Mouse (Mus musculus): Measurements from ENCODE around the gene Adh6b. TPM values are rescaled to one million over a fixed set of nuclear protein-coding genes. Genes with fewer than 3 reads are reported as not detected.

Gene Adh6b
- polyA plus RNA-seq, 1 experiment = 0.05 TPM

GRCm38 (mm10) chr3:138333910-138334309 is 7.7 kb upstream of the Adh6b start:
- Histone ChIP-seq H3K36me3 (ENCODE audit: control insufficient read depth, insufficient read depth, low read length) (no peaks in the 10 kb centered on the region), H3K4me1 (ENCODE audit: control insufficient read depth, insufficient read depth, low read length) (no peaks in the 10 kb centered on the region), H3K27ac (ENCODE audit: control insufficient read depth, insufficient read depth, low read depth, low read length) (no peak overlapping the region), H3K4me3 (ENCODE audit: control insufficient read depth, low read depth, low read length) (no peak overlapping the region), H3K27me3 (ENCODE audit: control insufficient read depth, insufficient read depth, low read length) (no peaks in the 10 kb centered on the region)
- TF ChIP-seq POLR2A (IDR thresholded peaks at IDR 0.05; ENCODE audit: control insufficient read depth, low read depth, low read length) (no peak), CTCF (IDR thresholded peaks at IDR 0.05; ENCODE audit: control insufficient read depth, insufficient read depth, insufficient replicate concordance, low read depth, low read length) (no peak)

- Histone ChIP-seq H3K27ac (ENCODE audit: control insufficient read depth, insufficient read depth, low read depth, low read length) (no peak overlapping the region), H3K27me3 (ENCODE audit: control insufficient read depth, insufficient read depth, low read length) (no peaks in the 10 kb centered on the region), H3K4me3 (ENCODE audit: control insufficient read depth, low read depth, low read length) (no peak overlapping the region), H3K4me1 (ENCODE audit: control insufficient read depth, insufficient read depth, low read length) (no peaks in the 10 kb centered on the region), H3K36me3 (ENCODE audit: control insufficient read depth, insufficient read depth, low read length) (no peaks in the 10 kb centered on the region)
- TF ChIP-seq CTCF (IDR thresholded peaks at IDR 0.05; ENCODE audit: control insufficient read depth, insufficient read depth, insufficient replicate concordance, low read depth, low read length) = no peak
- no peak for TF ChIP-seq POLR2A (IDR thresholded peaks at IDR 0.05; ENCODE audit: control insufficient read depth, low read depth, low read length)
Measured at GRCm38 (mm10) chr3:138334320-138334719, 7.3 kb upstream of the Adh6b start.

GRCm38 (mm10) chr3:138335566-138335965 is 6.0 kb upstream of the Adh6b start:
- H3K4me3 ChIP-seq (ENCODE audit: control insufficient read depth, low read depth, low read length) = no peak overlapping the region
- H3K4me1 ChIP-seq (ENCODE audit: control insufficient read depth, insufficient read depth, low read length) = no peaks in the 10 kb centered on the region
- TF ChIP-seq POLR2A (IDR thresholded peaks at IDR 0.05; ENCODE audit: control insufficient read depth, low read depth, low read length) (no peak), CTCF (IDR thresholded peaks at IDR 0.05; ENCODE audit: control insufficient read depth, insufficient read depth, insufficient replicate concordance, low read depth, low read length) (no peak)
- no peaks in the 10 kb centered on the region for H3K36me3 ChIP-seq (ENCODE audit: control insufficient read depth, insufficient read depth, low read length)
- H3K27ac ChIP-seq (ENCODE audit: control insufficient read depth, insufficient read depth, low read depth, low read length) = no peak overlapping the region
- no peaks in the 10 kb centered on the region for H3K27me3 ChIP-seq (ENCODE audit: control insufficient read depth, insufficient read depth, low read length)

GRCm38 (mm10) chr3:138336104-138336754 is 5.3 kb upstream of the Adh6b start:
- Histone ChIP-seq H3K4me3 (ENCODE audit: control insufficient read depth, low read depth, low read length) (no peak overlapping the region), H3K4me1 (ENCODE audit: control insufficient read depth, insufficient read depth, low read length) (no peaks in the 10 kb centered on the region), H3K36me3 (ENCODE audit: control insufficient read depth, insufficient read depth, low read length) (no peaks in the 10 kb centered on the region), H3K27me3 (ENCODE audit: control insufficient read depth, insufficient read depth, low read length) (no peaks in the 10 kb centered on the region), H3K27ac (ENCODE audit: control insufficient read depth, insufficient read depth, low read depth, low read length) (no peak overlapping the region)
- TF ChIP-seq CTCF (IDR thresholded peaks at IDR 0.05; ENCODE audit: control insufficient read depth, insufficient read depth, insufficient replicate concordance, low read depth, low read length) = no peak
- no peak for TF ChIP-seq POLR2A (IDR thresholded peaks at IDR 0.05; ENCODE audit: control insufficient read depth, low read depth, low read length)

- H3K36me3 ChIP-seq (ENCODE audit: control insufficient read depth, insufficient read depth, low read length) = no peaks in the 10 kb centered on the region
- no peak for TF ChIP-seq POLR2A (IDR thresholded peaks at IDR 0.05; ENCODE audit: control insufficient read depth, low read depth, low read length)
- H3K27me3 ChIP-seq (ENCODE audit: control insufficient read depth, insufficient read depth, low read length) = no peaks in the 10 kb centered on the region
- no peak overlapping the region for H3K4me3 ChIP-seq (ENCODE audit: control insufficient read depth, low read depth, low read length)
- H3K4me1 ChIP-seq (ENCODE audit: control insufficient read depth, insufficient read depth, low read length) = no peaks in the 10 kb centered on the region
- no peak overlapping the region for H3K27ac ChIP-seq (ENCODE audit: control insufficient read depth, insufficient read depth, low read depth, low read length)
Measured at GRCm38 (mm10) chr3:138347041-138347440, 5.5 kb downstream of the Adh6b start.

- Histone ChIP-seq H3K4me3 (ENCODE audit: control insufficient read depth, low read depth, low read length) (no peak overlapping the region), H3K36me3 (ENCODE audit: control insufficient read depth, insufficient read depth, low read length) (no peaks in the 10 kb centered on the region), H3K27ac (ENCODE audit: control insufficient read depth, insufficient read depth, low read depth, low read length) (no peak overlapping the region), H3K4me1 (ENCODE audit: control insufficient read depth, insufficient read depth, low read length) (no peaks in the 10 kb centered on the region), H3K27me3 (ENCODE audit: control insufficient read depth, insufficient read depth, low read length) (no peaks in the 10 kb centered on the region)
- TF ChIP-seq CTCF (IDR thresholded peaks at IDR 0.05; ENCODE audit: control insufficient read depth, insufficient read depth, insufficient replicate concordance, low read depth, low read length) (no peak), POLR2A (IDR thresholded peaks at IDR 0.05; ENCODE audit: control insufficient read depth, low read depth, low read length) (no peak)
Measured at GRCm38 (mm10) chr3:138352012-138352809, 10.6 kb downstream of the Adh6b start.

- Histone ChIP-seq H3K27me3 (ENCODE audit: control insufficient read depth, insufficient read depth, low read length) (no peaks in the 10 kb centered on the region), H3K4me1 (ENCODE audit: control insufficient read depth, insufficient read depth, low read length) (no peaks in the 10 kb centered on the region)
- no peak for TF ChIP-seq CTCF (IDR thresholded peaks at IDR 0.05; ENCODE audit: control insufficient read depth, insufficient read depth, insufficient replicate concordance, low read depth, low read length)
- TF ChIP-seq POLR2A (IDR thresholded peaks at IDR 0.05; ENCODE audit: control insufficient read depth, low read depth, low read length) = no peak
Measured at GRCm38 (mm10) chr3:138358856-138359255, 17.3 kb downstream of the Adh6b start.

More at GRCm38 (mm10) chr3:138358856-138359255, 17.3 kb downstream of the Adh6b start:
- Histone ChIP-seq H3K36me3 (ENCODE audit: control insufficient read depth, insufficient read depth, low read length) (no peaks in the 10 kb centered on the region), H3K27ac (ENCODE audit: control insufficient read depth, insufficient read depth, low read depth, low read length) (no peak overlapping the region), H3K4me3 (ENCODE audit: control insufficient read depth, low read depth, low read length) (no peak overlapping the region)
